Mouse (Mus musculus): ENCODE data around the gene Coch.
A peak's percentile ranks its signal among the peaks of the same experiment; 100 is the strongest.
"Not testable (repeated sequence)": the region's sequence is repeated elsewhere in the genome, so short reads cannot be mapped to it uniquely, and the experiment has no call there.

Gene Coch

GRCm38 (mm10) chr12:51636689-51637470 lies 43.7 kb downstream of the Coch start:
- no peak for DNase-seq (ENCODE audit: low read depth, low spot score)

GRCm38 (mm10) chr12:51641871-51642270 lies 48.7 kb downstream of the Coch start:
- peak; percentile 53 for DNase-seq (ENCODE audit: low read depth, low spot score)

DNA sequence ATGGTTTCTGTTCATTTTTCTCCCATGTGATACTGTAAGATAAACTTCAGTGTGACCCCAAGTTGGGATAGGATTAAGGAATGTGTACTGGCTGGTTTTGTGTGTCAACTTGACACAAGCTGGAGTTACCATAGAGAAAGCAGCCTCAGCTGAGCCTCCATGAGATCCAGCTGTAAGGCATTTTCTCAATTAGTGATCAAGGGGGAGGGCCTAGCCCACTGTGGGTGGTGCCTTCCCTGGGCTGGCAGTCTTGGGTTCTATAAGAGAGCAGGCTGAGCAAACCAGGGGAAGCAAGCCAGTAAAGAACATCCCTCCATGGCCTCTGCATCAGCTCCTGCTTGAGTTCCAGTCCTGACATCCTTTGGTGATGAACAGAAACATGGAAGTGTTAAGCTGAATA lies 56.3 kb downstream of the Coch start:
- not testable (repeated sequence) for DNase-seq (ENCODE audit: low read depth, low spot score)
